Mouse (Mus musculus): ENCODE data around the gene Hist2h2be. TPM values are rescaled to one million over a fixed set of nuclear protein-coding genes. Genes with fewer than 3 reads are reported as not detected.

Hist2h2be gene
- total and polyA plus RNA-seq, 3 experiments: 2.3 to 3.8 (median 2.9) TPM

DNA sequence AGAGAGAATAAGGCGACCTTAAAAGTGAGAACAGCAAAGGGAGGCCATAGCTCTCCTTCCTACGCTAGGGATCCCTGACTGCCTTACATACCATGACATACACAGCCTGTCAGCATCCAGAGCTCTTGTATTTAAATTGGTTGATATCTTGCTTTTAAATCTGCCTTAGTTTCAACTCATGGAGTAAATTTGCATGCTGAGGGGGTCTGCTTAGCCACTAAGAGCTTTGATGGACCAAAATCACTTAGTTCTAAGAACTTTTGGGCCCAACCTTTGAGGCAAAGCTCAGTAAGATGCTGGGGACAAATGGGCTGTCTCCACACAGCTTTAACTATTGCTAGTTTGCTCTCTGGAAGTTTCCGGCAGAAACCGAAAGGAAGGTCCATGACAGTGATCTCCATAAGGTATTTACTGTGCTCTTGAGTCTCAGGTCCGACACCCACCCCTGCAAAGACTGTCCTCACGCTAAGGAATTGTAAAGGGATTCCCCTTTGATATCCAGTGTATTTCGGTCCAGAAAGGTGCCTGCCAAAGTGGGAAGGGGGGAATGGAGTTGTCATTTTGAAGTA is 16.5 kb downstream of the Hist2h2be start:
- in situ Hi-C loops (cut with MboI; ENCODE audit: low pct_ligation_motif_present, low pct_unique_long_range_greater_than_20kb, low sequenced_read_pairs): no loop called here
- H3K79me2 ChIP-seq (replicated peaks; ENCODE audit: control insufficient read depth, extremely low read depth, insufficient read depth, poor library complexity, severe bottlenecking): no peaks in the 10 kb centered on the region
- peak; percentile 62 for DNase-seq (ENCODE audit: extremely low read depth)
- no peak for TF ChIP-seq TBP (conservative IDR thresholded peaks at IDR 0.05; ENCODE audit: low read depth, low read length)
- no peak for TF ChIP-seq MAZ (IDR thresholded peaks at IDR 0.05; ENCODE audit: low read depth, low read length)
- no peak for TF ChIP-seq USF1 (IDR thresholded peaks at IDR 0.05; ENCODE audit: low read depth, low read length)
- TF ChIP-seq UBTF (IDR thresholded peaks at IDR 0.05; ENCODE audit: low read depth, low read length): no peak
- 0 out of 2 replicates have a peak, but pooled peaks have one; percentile 9 for TF ChIP-seq ELF1 (IDR thresholded peaks at IDR 0.05; ENCODE audit: low read depth, low read length)
- no peak for TF ChIP-seq HCFC1 (IDR thresholded peaks at IDR 0.05; ENCODE audit: low read depth, low read length)
- no peak for TF ChIP-seq NELFE (IDR thresholded peaks at IDR 0.05; ENCODE audit: low read depth, low read length)
- TF ChIP-seq GABPA (IDR thresholded peaks at IDR 0.05; ENCODE audit: insufficient replicate concordance, low read depth, low read length): no peak
- 0 out of 2 replicates have a peak, but pooled peaks have one; percentile 36 for TF ChIP-seq EP300 (IDR thresholded peaks at IDR 0.05; ENCODE audit: low read length)
- no peak for TF ChIP-seq POLR2AphosphoS2 (IDR thresholded peaks at IDR 0.05; ENCODE audit: low read depth, low read length)
- TF ChIP-seq MAX (IDR thresholded peaks at IDR 0.05; ENCODE audit: low read length): no peak
- TF ChIP-seq MYC (IDR thresholded peaks at IDR 0.05; ENCODE audit: low read depth, low read length): no peak
- TF ChIP-seq MAFK (IDR thresholded peaks at IDR 0.05; ENCODE audit: insufficient replicate concordance, low read length): 0 out of 2 replicates have a peak, but pooled peaks have one; percentile 8
- TF ChIP-seq MEF2A (IDR thresholded peaks at IDR 0.05; ENCODE audit: borderline replicate concordance, low read depth, low read length): peak; percentile 15; the same call in 1 of the 2 replicates
- TF ChIP-seq RCOR1 (conservative IDR thresholded peaks at IDR 0.05; ENCODE audit: low read depth, low read length): no peak
- TF ChIP-seq BHLHE40 (IDR thresholded peaks at IDR 0.05; ENCODE audit: low read depth, low read length): no peak
- no peak for TF ChIP-seq IRF4 (IDR thresholded peaks at IDR 0.05; ENCODE audit: low read depth, low read length)
- TF ChIP-seq RAD21 (IDR thresholded peaks at IDR 0.05; ENCODE audit: low read depth, low read length): no peak
- TF ChIP-seq CHD1 (IDR thresholded peaks at IDR 0.05; ENCODE audit: low read depth, low read length): no peak
- TF ChIP-seq E2F4 (IDR thresholded peaks at IDR 0.05; ENCODE audit: insufficient replicate concordance, low read depth, low read length): no peak
- TF ChIP-seq JUND (conservative IDR thresholded peaks at IDR 0.05; ENCODE audit: low read depth, low read length): no peak
- no peak for TF ChIP-seq JUN (IDR thresholded peaks at IDR 0.05; ENCODE audit: insufficient read depth, low read depth, low read length)
- no peak for TF ChIP-seq USF2 (conservative IDR thresholded peaks at IDR 0.05; ENCODE audit: low read depth, low read length)
- no peak for TF ChIP-seq ZC3H11A (IDR thresholded peaks at IDR 0.05; ENCODE audit: low read depth, low read length)
- no peak for TF ChIP-seq PAX5 (IDR thresholded peaks at IDR 0.05; ENCODE audit: low read length)
- TF ChIP-seq KAT2A (IDR thresholded peaks at IDR 0.05; ENCODE audit: insufficient replicate concordance, low read length): 0 out of 2 replicates have a peak, but pooled peaks have one; percentile 18
- TF ChIP-seq ETS1 (conservative IDR thresholded peaks at IDR 0.05; ENCODE audit: low read depth, low read length): peak; percentile 21; the same call in 1 of the 2 replicates
- peak overlapping the region; percentile 92 for H3K27ac ChIP-seq (ENCODE audit: insufficient read depth, low read depth)
- H3K36me3 ChIP-seq (replicated peaks in 1 of 2; ENCODE audit: control insufficient read depth in 1 of 2, insufficient read depth in 1 of 2, low read length in 1 of 2): no peaks in the 10 kb centered on the region
- H3K4me1 ChIP-seq (ENCODE audit: control insufficient read depth in 1 of 2, insufficient read depth in 2 of 2): peaks cover 2 to 48% of the 10 kb centered on the region in 2 experiments; a peak in 2 of 4 replicates
- peak overlapping the region; percentile 55 to 84 (median 76) for H3K4me3 ChIP-seq (replicated peaks in 1 of 3; ENCODE audit: low read depth in 2 of 3, low read length in 2 of 3, poor library complexity in 1 of 3)
- dilution Hi-C loops (cut with MboI; ENCODE audit: extremely low pct_ligation_motif_present, extremely low pct_unique_long_range_greater_than_20kb, low sequenced_read_pairs): no loop called here
- no peaks in the 10 kb centered on the region for H3K27me3 ChIP-seq (replicated peaks)
- peak overlapping the region; percentile 31 for H3K4me2 ChIP-seq (ENCODE audit: insufficient read depth, low read depth, poor library complexity, severe bottlenecking)
- H3K9ac ChIP-seq (ENCODE audit: insufficient read depth, low read depth): peak overlapping the region; percentile 80
- no peaks in the 10 kb centered on the region for H3K9me3 ChIP-seq (replicated peaks; ENCODE audit: low read length)
